Mouse (Mus musculus) cerebellum, postnatal 36 days (tissue): ENCODE measurements around the gene Pts.

Experiments used
- DNase-seq, 2 experiments: peaks; one replicate each; pipeline ENCODE4 v3.0.0; 2021 to 2022; ENCODE audit warnings: mixed read lengths in 2 of 2

Gene Pts

GRCm38 (mm10) chr9:50530890-50531289 lies 2.4 kb upstream of the Pts start:
- peak in 1 of 2 experiments; percentile 14 for DNase-seq

- DNase-seq: no peak
These were observed 664 bp downstream of the Pts start for GRCm38 (mm10) chr9:50527860-50528259.

GRCm38 (mm10) chr9:50525585-50525984 lies 2.9 kb downstream of the Pts start:
- no peak for DNase-seq

- DNase-seq: no peak
These were observed 3.6 kb downstream of the Pts start for GRCm38 (mm10) chr9:50524936-50525335.

- DNase-seq: no peak
These were observed 6.0 kb downstream of the Pts start for GRCm38 (mm10) chr9:50522574-50522973.

- DNase-seq: no peak
These were observed 7.0 kb downstream of the Pts start for GRCm38 (mm10) chr9:50521562-50521961.

- no peak for DNase-seq
These were observed 7.8 kb downstream of the Pts start for GRCm38 (mm10) chr9:50520748-50521147.

GRCm38 (mm10) chr9:50518781-50519180 lies 9.7 kb downstream of the Pts start:
- no peak for DNase-seq

GRCm38 (mm10) chr9:50515462-50515861 lies 13.1 kb downstream of the Pts start:
- DNase-seq: no peak

GRCm38 (mm10) chr9:50507570-50507969 lies 21.0 kb downstream of the Pts start:
- DNase-seq: peak; percentile 12 to 16

- DNase-seq: no peak
These were observed 23.1 kb downstream of the Pts start for GRCm38 (mm10) chr9:50505405-50505804.

- no peak for DNase-seq
These were observed 25.6 kb downstream of the Pts start for GRCm38 (mm10) chr9:50502949-50503348.

GRCm38 (mm10) chr9:50500974-50501501 lies 27.5 kb downstream of the Pts start:
- DNase-seq: no peak

GRCm38 (mm10) chr9:50500467-50500973 lies 28.0 kb downstream of the Pts start:
- no peak for DNase-seq

- DNase-seq: no peak
These were observed 28.7 kb downstream of the Pts start for GRCm38 (mm10) chr9:50499781-50500180.

GRCm38 (mm10) chr9:50498815-50499214 lies 29.7 kb downstream of the Pts start:
- DNase-seq: no peak

GRCm38 (mm10) chr9:50497536-50497935 lies 31.0 kb downstream of the Pts start:
- DNase-seq: no peak

GRCm38 (mm10) chr9:50497076-50497475 lies 31.4 kb downstream of the Pts start:
- DNase-seq: no peak

GRCm38 (mm10) chr9:50496546-50496945 lies 32.0 kb downstream of the Pts start:
- no peak for DNase-seq

GRCm38 (mm10) chr9:50496151-50496505 lies 32.4 kb downstream of the Pts start:
- DNase-seq: no peak

GRCm38 (mm10) chr9:50495405-50496150 lies 32.9 kb downstream of the Pts start:
- DNase-seq: no peak

- DNase-seq: no peak
These were observed 34.2 kb downstream of the Pts start, which contains the start of gene Plet1 for GRCm38 (mm10) chr9:50494311-50494710. Gene Plet1 (plus strand): TSS chr9:50494525.

GRCm38 (mm10) chr9:50493777-50494176 lies 34.7 kb downstream of the Pts start:
- no peak for DNase-seq

GRCm38 (mm10) chr9:50491531-50492045 lies 36.9 kb downstream of the Pts start:
- no peak for DNase-seq
